Mouse (Mus musculus) heart, embryonic 14.5 days (tissue): ENCODE measurements at regions not wholly inside any gene's neighbourhood (a gene's known extent, or its start where the extent isn't known, plus 50 kb on each side); places are given as distances from the start of the nearest gene placed in this dataset.

Experiments
- ATAC-seq: fragments of 200-750 bp; cut with Nextera tagmentation; 2 replicates; pipeline ENCODE4 v1.8.0; 2017; ENCODE audit warnings: low read depth, moderate TSS enrichment; ENCODE audit not compliant: insufficient number of reproducible peaks, insufficient read depth, low FRiP score
- H3K27ac ChIP-seq, 2 experiments: fragments of 200-500 bp in 1 of 2; fragments of 300-500 bp in 1 of 2; sonication (generic) in 1 of 2; replicated peaks in 1 of 2; 2 replicates each; pipeline ENCODE4 v1.5.1; 2012 to 2014; ENCODE audit warnings: low read depth in 2 of 2, low read length in 2 of 2, control low read depth in 1 of 2, mild to moderate bottlenecking in 1 of 2, mixed read lengths in 1 of 2; ENCODE audit not compliant: control insufficient read depth in 1 of 2, insufficient read depth in 1 of 2
- H3K27me3 ChIP-seq: fragments of 300-500 bp; sonication (generic); 2 replicates; pipeline ENCODE4 v1.6.1; 2014; ENCODE audit warnings: mild to moderate bottlenecking, low read length, control low read depth; ENCODE audit not compliant: control insufficient read depth, insufficient read depth
- H3K36me3 ChIP-seq: fragments of 300-500 bp; sonication (generic); 2 replicates; pipeline ENCODE4 v1.6.1; 2014; ENCODE audit warnings: mild to moderate bottlenecking, control low read depth, low read length, mixed read lengths; ENCODE audit not compliant: control insufficient read depth, insufficient read depth
- H3K4me1 ChIP-seq, 2 experiments: fragments of 200-500 bp in 1 of 2; fragments of 300-500 bp in 1 of 2; sonication (generic) in 1 of 2; 2 replicates each; pipeline ENCODE4 v1.6.1; 2012 to 2014; ENCODE audit warnings: low read length in 2 of 2, control low read depth in 1 of 2, mixed read lengths in 1 of 2; ENCODE audit not compliant: control insufficient read depth in 2 of 2, insufficient read depth in 2 of 2
- H3K4me2 ChIP-seq: fragments of 300-500 bp; sonication (generic); 2 replicates; pipeline ENCODE4 v1.6.1; 2014; ENCODE audit warnings: mild to moderate bottlenecking, low read length
- H3K4me3 ChIP-seq, 2 experiments: fragments of 200-500 bp in 1 of 2; fragments of 300-500 bp in 1 of 2; sonication (generic) in 1 of 2; 2 replicates each; pipeline ENCODE4 v1.5.1; 2012 to 2014; ENCODE audit warnings: low read length in 2 of 2, mild to moderate bottlenecking in 2 of 2, control low read depth in 1 of 2, low read depth in 1 of 2, moderate library complexity in 1 of 2; ENCODE audit not compliant: control insufficient read depth in 1 of 2, insufficient read depth in 1 of 2
- H3K9ac ChIP-seq: fragments of 300-500 bp; sonication (generic); 2 replicates; pipeline ENCODE4 v1.6.1; 2014; ENCODE audit warnings: mild to moderate bottlenecking, low read length
- H3K9me3 ChIP-seq: fragments of 300-500 bp; sonication (generic); 2 replicates; pipeline ENCODE4 v1.6.1; 2016; ENCODE audit warnings: low read length, control low read depth; ENCODE audit not compliant: control insufficient read depth
- WGBS: fragments of 180-500 bp; shearing (Covaris S2); extraction: QIAGEN DNeasy Blood & Tissue Kit; methylation state at CpG from one replicate; pipeline ENCODE4 v1.1.7; 2014; 5-methylcytosine and 5-hydroxymethylcytosine counted together

GRCm38 (mm10) chr19:33056372-33056791 is 299.1 kb downstream of the Pten start:
- H3K4me3 ChIP-seq, result no peak overlapping the region
- WGBS, result 37% methylated on average over 10 of the region's 10 CpGs
- H3K9ac ChIP-seq, result no peak overlapping the region
- peaks cover 0 to 6% of the 10 kb centered on the region in 2 experiments; a peak in 1 of 4 replicates for H3K4me1 ChIP-seq
- H3K9me3 ChIP-seq, result no peaks in the 10 kb centered on the region
- H3K4me2 ChIP-seq, result no peak overlapping the region
- no peaks in the 10 kb centered on the region for H3K36me3 ChIP-seq
- no peak for ATAC-seq
- H3K27me3 ChIP-seq, result no peaks in the 10 kb centered on the region
- H3K27ac ChIP-seq, result no peak overlapping the region

GRCm38 (mm10) chr19:33061006-33061405 is 303.7 kb downstream of the Pten start:
- Histone ChIP-seq H3K9ac (no peak overlapping the region), H3K27ac (no peak overlapping the region), H3K36me3 (no peaks in the 10 kb centered on the region), H3K4me1 (peaks cover 0 to 6% of the 10 kb centered on the region in 2 experiments; a peak in 1 of 4 replicates), H3K27me3 (no peaks in the 10 kb centered on the region), H3K4me2 (no peak overlapping the region), H3K4me3 (no peak overlapping the region), H3K9me3 (no peaks in the 10 kb centered on the region)
- ATAC-seq, result no peak

- Histone ChIP-seq H3K9ac (no peak overlapping the region), H3K36me3 (no peaks in the 10 kb centered on the region), H3K27ac (no peak overlapping the region), H3K4me3 (no peak overlapping the region), H3K4me1 (no peaks in the 10 kb centered on the region), H3K4me2 (no peak overlapping the region), H3K27me3 (no peaks in the 10 kb centered on the region), H3K9me3 (no peaks in the 10 kb centered on the region)
- ATAC-seq, result no peak
- WGBS, result 91% methylated on average over 8 of the region's 8 CpGs
Measured at GRCm38 (mm10) chr19:33062165-33063058, 305.1 kb downstream of the Pten start.

DNA sequence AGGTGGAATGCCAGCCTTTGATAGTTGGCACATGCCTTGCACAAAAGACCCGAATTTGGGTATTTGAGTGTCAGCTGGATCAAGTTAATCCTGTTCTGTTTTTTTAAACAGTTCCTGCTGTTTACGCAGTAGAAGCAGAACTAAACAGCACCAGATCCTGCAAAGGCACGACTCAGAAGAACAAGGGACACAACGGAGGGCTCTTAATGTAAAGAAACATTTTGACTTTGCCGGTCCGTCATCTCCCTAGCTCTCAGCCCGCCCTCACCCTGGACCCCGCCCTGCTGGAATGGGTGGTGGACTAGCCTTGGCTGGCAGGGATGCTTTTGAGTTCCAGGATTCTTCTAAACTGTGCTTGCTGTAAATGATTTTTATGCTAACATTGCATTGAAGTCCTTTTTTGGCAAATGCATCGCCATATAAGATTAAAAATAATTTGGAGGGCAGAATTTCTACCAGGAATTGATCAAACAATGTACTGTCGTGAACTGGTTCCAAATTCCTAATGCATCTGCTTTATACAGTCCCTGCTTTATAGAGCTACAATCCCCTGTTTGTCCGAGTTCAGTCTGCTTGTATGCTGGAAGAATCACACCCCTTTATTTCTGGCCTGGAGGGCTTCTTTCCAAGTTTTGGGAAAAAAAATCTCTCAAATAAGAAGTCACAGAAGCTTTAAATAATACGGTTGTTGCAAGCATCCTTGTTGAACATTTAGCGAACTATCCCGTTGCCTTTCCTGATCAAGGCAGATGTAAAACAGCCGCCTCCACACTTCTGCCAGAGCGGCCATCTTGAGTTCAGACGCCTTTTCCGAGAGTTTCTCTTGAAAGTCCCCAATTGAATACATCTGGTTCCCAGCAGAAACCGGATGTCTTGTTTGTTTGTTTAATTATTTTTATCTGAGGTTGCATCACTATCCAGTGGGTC is 308.2 kb downstream of the Pten start:
- H3K36me3 ChIP-seq, result no peaks in the 10 kb centered on the region
- no peaks in the 10 kb centered on the region for H3K9me3 ChIP-seq
- H3K27me3 ChIP-seq, result no peaks in the 10 kb centered on the region
- H3K27ac ChIP-seq, result no peak overlapping the region
- no peak for ATAC-seq
- no peak overlapping the region for H3K4me2 ChIP-seq
- H3K4me3 ChIP-seq, result no peak overlapping the region
- H3K9ac ChIP-seq, result no peak overlapping the region
- H3K4me1 ChIP-seq, result no peaks in the 10 kb centered on the region
- WGBS, result 75% methylated on average over 19 of the region's 19 CpGs

DNA sequence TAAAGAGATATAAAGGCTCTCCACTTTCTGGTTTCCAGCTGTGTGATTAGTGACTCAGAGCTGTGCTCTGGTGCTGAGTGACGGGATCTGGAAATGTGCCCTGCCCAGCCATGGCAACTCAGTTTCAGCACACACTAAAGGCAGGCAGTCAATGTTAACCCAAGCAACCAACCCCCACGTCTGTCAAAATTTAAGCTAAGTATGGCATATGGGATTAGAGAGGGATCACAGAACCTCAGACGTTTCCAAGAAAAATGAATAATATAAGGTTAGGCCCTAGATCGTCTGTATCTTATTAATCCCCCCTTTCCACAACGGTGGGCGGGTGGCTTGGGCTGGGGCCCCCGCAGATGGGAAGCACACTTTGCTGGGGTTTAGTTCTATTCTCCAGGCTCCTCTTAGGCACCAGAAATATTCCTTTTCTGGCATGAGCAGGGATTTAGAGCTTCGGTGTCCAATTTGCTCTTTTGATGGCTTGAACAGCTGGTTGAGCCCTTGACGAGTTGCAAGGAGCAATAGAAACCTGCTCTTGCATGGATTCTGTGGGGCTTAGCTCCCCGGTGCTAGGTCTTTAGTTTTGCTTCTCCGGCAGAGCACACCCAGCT is 311.2 kb downstream of the Pten start:
- H3K4me2 ChIP-seq, result no peak overlapping the region
- ATAC-seq, result no peak

GRCm38 (mm10) chr19:33069761-33070160 is 312.5 kb downstream of the Pten start:
- Histone ChIP-seq H3K27ac (no peak overlapping the region), H3K27me3 (no peaks in the 10 kb centered on the region), H3K9me3 (no peaks in the 10 kb centered on the region), H3K9ac (no peak overlapping the region), H3K36me3 (no peaks in the 10 kb centered on the region), H3K4me2 (no peak overlapping the region), H3K4me3 (no peak overlapping the region), H3K4me1 (no peaks in the 10 kb centered on the region)
- WGBS, result 58% methylated on average over 6 of the region's 6 CpGs
- ATAC-seq, result no peak

More for the DNA sequence above, 311.2 kb downstream of the Pten start:
- H3K27me3 ChIP-seq, result no peaks in the 10 kb centered on the region
- H3K9me3 ChIP-seq, result no peaks in the 10 kb centered on the region
- H3K36me3 ChIP-seq, result no peaks in the 10 kb centered on the region
- no peak overlapping the region for H3K4me3 ChIP-seq
- H3K9ac ChIP-seq, result no peak overlapping the region
- 67% methylated on average over 11 of the region's 11 CpGs for WGBS
- no peak overlapping the region for H3K27ac ChIP-seq
- H3K4me1 ChIP-seq, result no peaks in the 10 kb centered on the region

- Histone ChIP-seq H3K9me3 (no peaks in the 10 kb centered on the region), H3K27me3 (no peaks in the 10 kb centered on the region), H3K4me3 (no peak overlapping the region), H3K27ac (no peak overlapping the region), H3K36me3 (no peaks in the 10 kb centered on the region), H3K4me1 (no peaks in the 10 kb centered on the region), H3K4me2 (no peak overlapping the region), H3K9ac (no peak overlapping the region)
- WGBS, result 60% methylated on average over 2 of the region's 2 CpGs
- ATAC-seq, result no peak
Measured at GRCm38 (mm10) chr19:33072299-33072698, 315.0 kb downstream of the Pten start.
